Mouse (Mus musculus) gastrocnemius, postnatal 25 days (tissue): ENCODE measurements around the gene Tec. TPM values are rescaled to one million over a fixed set of nuclear protein-coding genes. Genes with fewer than 3 reads are reported as not detected.

Source experiments
- DNase-seq: peaks from one replicate; pipeline ENCODE4 v3.0.0; 2022
- long read RNA-seq, 2 experiments: library from polyadenylated mRNA; stranded (forward); transcript quantifications; one replicate each; pipeline ENCODE4 v2.0.0; 2021
- total RNA-seq, 2 experiments: library from RNA; stranded (reverse); gene quantifications; 1 replicate in 1 of 2; 2 replicates in 1 of 2; pipeline ENCODE4 v1.2.3; 2021

Gene Tec
- total RNA-seq, result 1 to 10 TPM; 1.8 to 1.9 TPM
- long read RNA-seq, experiment 1, partial matches to known transcripts, result 1 of 1 reads
- long read RNA-seq, experiment 1, other reads (novel, unspliced or antisense), result 0 of 1 reads
- long read RNA-seq, experiment 2, partial matches to known transcripts, result 0 of 5 reads
- long read RNA-seq, experiment 2, other reads (novel, unspliced or antisense), result 2 of 5 reads

DNA sequence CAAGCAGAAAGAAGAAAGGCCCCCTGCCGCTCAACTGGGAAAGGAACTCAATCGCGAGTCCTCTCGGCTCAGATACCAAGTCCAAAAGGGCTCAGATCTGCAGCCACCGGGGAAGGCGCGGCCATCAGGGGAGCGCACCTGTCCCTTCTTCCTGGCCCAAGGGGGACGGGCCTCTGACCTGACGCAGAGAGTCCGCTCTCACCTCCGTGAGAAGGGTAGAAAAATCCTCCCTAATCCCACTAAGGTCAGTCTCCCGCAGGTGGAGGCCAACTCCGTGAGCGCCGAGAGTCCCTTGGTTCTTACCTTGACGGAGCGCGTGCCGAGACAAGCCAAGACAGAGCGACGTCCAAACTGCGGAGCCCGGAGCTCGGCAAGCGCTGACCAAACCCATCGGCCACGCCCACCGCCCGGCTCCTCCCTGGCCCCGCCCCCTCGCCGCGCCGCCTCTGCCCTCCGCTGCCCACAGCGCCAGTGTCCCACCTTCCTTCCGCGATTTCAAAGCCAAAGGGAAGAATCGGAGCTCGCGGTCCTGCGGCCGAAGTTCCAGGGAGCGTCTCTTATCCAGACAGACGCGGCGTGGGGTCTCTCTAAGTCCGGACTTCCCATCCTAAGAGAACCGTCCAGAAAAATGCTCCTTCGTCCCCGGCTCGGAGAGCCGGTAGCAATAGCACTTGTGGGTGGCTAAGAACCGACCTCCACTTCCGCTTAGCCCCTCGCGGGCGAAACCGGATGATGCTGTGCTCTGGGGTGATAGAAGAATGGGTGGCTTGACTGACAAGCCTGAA is at the start of gene Tec:
Gene Tec (minus strand): TSS at position 393 of the 785 bp plus-strand sequence.
- peak; percentile 87 for DNase-seq

DNA sequence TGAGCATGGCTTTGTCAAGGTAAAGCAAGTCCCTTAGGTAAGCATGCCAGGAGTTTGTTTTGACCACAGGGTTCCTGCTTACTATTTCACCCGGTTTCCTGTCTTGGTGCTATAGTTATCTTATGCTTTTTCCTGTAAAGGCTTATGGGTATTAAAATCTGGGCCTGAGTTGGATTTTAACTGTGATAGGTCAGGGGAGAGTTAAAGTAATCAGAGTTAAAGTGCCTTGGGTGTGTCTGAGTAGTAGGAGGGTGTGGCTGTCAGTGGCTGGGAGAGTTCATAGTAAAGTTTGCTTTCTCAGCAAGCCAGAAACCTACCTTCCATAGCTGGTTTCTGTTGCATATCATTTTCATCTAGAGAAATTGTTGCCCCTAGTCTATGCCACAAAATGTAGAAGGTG is 48.6 kb upstream of the Tec start:
- DNase-seq, result no peak

DNA sequence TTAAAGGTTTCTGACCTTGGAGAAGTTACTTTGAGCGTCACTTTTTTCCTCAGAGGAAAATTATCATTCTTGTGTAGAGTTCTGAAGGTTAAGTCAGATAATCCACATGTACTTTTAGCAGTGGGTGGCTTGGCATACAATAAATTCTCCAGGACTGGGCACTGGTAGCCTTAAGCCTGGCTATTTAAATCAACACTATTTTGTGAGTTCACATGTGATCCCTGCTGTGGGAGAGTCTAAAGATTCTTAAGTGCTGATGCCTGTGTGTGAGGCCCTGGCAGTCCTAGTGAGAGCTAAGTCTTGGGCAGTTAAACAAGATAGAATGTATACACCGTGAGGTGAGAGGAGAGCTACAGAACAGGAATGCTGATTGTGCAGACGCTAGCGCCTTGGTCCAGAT is 47.8 kb upstream of the Tec start:
- no peak for DNase-seq

DNA sequence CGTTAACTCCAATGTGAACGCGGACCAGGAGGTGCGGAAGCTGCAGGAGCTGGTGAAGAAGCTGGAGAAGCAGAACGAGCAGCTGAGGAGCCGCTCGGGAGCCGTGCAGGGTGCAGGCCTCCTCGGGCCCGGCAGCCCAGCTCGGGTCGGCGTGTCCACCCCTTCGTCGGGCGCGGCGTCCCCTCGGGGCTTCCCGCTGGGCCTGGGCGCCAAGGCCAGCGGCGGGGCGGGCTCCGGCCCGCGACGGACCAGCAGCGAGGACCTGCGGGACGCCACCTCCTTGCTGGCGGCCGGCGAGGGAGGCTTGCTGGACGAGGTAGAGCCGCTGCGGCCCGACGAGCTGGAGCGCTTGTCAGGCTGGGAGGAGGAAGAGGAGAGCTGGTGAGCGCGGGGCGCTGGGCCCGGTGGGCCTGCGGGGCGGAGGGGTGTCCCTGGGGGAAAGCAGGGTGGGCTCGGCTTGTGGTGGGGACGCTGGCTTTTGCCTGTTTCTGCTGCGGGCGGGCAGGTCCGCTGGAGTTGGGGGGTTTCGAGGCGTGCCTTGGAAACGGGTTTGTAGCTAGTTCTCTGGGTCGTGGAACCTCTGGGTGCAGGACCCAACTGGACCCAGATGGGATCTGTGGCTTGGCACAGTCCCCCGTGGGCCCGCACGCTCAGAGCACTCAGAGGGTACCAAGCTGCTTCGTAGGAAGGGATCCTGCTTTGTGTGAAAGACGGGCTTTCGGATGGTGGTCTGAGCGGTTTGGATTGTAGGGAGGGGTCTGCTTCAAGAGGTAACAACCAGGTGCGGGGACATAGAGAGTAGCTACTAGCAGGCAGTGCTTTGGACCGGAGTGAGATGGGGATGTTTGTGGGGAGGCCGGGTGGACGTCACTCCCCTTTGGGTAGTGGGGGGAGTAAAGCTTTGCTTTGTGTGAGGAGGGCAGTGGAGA is 46.6 kb upstream of the Tec start:
- no peak for DNase-seq

DNA sequence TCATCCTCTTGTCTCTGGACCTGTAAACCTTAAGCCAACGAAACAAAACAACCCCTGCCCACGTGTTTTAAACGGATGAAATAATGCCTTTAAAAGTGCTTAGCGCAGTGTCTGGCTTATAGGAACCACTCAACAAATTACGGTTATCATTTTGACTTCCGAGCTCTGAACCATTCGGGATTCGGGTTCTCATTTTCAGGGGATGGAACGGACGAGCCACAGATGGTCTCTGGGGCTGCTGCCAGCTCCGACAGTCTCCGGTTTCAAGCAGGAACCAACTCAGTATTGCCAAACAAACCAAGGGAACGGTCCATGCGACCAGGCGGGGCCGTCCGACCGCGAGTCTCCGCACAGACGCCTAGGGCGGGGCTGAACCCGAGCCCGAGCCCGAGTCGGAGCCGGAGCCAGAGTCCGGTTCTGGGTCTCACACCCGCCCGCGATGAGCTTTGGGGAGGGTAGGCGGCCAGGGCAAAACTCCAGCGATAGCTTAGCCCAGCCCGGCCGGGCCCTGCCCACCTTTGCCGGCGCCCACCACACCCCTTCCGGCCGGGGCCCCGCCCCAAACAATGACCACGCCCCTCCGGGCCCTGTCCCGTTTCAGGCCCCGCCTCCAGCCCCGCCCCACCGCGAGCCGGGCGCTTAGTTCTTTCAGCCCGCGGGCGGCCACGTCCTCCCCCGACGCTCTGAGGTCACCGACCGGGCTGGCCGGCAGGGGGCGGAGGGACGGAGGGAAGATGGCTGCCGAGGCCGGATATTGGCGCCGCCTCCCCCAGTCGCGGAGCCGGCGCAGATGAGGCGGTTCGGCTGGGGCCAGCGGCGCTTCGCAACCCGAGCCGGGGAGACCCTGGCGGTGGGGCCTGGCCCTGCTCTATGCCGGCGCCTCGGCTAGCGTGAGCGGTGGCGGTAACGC is 45.6 kb upstream of the Tec start, which contains the start of gene Slain2:
Gene Slain2 (plus strand): TSS at position 657 of the 910 bp plus-strand sequence.
- peak; percentile 99 for DNase-seq

DNA sequence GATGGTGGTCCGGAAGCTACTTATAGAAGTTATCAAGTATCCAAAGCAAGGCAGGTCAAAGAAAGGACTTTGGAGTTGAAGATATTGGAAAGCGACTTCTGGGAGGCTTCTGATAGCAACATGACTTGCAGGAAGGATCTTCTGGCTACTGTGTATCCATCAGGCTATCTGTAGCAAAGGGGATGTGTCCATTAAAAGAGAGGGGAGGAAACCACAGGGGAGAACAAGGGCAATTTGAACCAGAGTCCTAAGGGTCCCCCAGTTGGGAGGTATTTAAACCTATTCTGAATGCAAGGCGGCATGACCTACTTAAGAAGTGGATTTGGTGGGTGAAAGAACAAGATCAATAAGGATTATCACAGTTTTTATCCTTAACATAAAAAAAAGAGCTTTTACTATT is 43.0 kb upstream of the Tec start:
- no peak for DNase-seq

DNA sequence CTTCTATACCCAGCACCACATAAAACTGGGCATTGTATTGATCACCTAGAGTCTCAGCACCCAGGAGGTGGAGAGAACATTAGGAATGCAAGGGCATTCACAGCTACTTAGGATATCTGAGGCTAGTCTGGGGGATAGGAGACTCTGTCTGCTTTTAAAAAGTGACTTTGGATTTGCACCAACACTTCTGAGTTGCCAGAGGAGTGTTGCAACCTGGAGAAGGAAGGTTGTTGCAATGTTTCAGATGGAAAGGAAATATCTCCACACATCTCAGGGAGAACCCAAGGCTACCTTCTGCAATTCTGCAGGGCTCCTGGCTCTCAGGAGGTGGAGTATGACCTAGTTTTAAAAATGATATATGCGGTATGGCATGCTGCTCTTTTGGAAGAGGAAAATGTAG is 42.1 kb upstream of the Tec start:
- no peak for DNase-seq

DNA sequence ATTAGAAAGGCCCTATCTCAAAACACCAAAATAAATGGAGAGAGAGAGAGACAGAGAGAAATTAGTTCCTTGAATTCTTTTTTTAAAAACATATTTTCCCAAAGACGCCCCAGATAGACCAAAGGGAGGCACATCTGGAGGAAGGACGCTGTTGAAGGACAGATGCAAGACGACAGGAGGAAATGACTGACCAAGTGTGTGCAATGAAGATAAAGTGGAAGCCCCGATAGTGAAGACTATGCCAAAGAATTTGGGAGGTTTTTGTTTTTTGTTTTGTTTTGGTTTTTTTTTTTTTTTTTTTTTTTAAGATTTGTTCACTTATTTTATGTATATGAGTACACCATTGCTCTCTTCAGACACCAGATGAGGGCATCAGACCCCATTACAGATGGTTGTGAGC is 41.1 kb upstream of the Tec start:
- no peak for DNase-seq

DNA sequence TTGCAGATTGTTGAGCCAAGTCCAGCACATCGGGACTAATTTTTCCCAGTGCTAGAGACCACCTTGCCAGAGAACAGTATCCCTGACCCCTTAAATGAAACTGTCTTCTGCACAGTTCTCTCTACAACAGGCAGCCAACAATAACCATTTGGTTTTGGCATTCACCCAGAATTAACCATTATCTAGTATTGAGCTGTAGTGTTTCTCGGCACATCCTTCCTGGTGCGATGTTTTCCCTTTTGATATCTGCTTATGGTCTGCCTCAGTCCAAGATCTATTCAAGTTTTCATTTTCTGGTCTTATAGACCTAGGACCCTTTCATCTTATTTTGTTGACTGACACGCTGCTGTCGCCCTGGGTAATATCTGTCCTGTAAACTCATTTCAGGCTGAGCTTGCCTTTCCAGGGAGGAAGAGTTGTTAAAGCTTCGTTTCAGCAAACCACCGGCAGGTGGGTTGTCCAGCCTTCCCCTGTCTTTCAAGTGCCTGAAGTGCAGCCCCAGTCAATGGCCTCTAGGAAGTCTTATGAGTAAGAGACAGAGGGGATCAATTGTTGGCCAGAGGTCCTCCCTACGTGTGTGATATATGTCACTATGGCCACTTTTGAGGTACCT is 40.1 kb upstream of the Tec start:
- DNase-seq, result no peak

DNA sequence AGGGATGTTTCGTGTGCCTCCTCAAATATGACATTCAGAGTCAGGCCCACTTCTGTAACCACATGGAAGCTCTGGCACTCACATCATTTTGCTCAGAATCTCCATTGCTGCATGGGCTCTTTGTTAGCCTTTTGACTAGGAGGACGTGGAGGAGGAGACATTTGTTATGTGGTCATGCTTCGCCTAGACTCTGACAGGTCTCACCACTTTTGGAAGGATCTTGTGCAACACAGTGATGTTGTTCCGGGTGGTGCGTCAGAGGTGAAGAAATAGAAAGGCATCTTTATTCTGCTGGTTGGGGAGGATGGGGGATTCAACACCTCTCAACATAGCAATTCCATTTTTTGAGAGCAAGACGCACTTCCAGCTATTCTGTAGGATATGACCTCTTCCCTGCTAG is 39.1 kb upstream of the Tec start:
- no peak for DNase-seq

DNA sequence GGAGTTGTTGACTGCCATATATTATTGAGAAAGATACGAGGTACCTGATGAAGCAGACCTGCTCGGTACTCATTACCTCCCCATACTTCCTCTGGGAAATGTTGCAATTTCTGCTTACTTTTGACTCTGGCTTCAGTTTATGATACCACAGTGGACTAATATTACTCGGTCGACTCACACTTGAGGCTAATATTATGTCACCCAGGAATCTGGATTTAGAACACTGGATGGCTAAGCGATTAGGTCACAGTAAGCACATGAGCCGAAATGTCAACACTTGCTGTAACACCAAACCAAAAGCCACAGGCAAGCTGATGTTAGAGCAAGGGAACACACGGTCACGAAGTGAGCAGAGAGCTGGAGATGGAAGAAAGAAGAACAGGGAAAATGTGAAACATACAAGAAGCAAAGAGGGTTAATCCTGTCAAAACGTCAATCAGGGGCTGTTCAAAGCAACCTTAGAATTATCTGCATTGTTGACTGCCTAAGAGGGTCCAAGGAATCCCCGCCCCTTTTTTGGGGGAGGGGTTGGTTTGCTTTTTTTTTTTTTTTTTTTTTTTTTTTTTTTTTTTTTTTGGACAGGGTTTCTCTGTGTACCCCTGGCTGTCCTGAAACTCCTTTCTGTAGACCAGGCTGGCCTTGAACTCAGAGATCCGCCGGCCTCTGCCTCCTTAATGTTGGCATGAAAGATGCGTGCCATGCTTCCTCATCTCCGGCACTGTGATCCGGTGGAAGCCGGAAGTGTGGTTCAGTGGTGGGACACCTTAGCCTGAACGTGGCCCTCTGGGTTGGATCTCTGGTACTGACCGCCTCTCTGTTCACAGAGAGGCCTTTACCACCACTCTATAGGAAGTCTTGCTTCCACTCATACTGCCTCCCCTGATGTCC is 36.9 kb upstream of the Tec start:
- peak; percentile 36 for DNase-seq

DNA sequence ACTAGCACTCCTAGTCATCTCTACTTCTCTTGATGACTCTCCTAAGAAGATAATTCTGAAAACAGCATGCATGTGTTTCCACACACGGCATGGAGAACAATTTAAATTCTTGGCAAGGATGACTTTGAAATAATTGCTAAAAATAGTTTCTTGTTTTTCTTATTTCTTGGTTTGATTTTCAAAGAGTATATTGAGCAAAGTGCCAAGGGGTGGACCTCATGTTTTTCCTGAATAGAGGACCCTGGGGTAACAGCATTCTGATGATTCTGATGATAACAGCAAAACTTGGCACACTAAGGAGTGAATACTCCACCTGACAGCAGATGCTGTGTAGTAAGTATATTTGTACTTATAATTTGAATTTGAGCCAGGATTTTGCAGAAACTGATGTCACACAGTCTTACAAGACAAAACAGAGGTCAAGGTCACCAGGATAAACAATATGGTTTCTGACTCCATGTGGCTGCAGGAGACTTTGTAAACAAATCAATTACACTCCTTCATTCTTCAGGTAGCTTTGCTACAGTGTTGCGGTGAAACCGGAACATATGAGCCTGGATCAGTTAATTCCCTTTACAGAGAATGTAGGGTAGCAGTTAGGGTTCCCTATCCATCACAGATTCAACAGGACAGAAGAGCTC is 34.7 kb upstream of the Tec start:
- no peak for DNase-seq

DNA sequence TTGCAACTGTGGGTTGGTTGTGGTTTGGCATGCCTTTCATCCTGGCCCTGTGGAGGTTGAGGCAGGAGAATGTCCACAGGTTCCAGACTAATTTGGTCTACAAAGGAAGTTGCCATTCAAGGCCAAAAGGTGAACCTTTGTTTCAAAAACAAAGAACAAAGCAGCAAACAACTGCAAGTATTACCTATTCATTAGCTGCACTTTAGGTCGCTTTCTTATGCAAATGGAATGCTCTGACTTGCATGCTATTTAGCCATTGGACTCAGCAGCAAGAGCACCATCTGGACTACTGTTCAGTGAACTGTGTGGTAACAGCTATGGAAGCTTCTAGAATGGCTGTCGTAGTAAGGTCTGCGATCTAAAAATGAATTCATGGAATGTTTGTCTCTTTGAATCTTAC is 34.0 kb upstream of the Tec start:
- no peak for DNase-seq

DNA sequence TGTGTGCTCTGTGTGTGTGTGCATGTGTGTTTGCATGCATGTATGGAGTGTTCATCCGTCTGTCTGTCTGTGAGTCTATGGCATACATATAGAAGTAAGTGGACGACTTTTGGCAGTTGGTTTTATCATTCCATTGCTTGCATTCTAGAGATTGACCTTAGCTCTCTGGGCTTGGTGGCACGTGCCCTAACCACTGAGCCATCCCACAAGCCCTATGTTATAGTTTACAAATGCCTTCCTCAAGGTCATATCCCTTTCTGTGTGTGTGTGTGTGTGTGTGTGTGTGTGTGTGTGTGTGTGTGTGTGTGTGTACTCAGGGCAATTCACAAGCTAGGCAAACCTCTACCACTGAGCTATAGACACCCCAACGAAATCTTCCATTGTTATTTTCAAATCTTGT is 33.6 kb upstream of the Tec start:
- DNase-seq, result no peak

DNA sequence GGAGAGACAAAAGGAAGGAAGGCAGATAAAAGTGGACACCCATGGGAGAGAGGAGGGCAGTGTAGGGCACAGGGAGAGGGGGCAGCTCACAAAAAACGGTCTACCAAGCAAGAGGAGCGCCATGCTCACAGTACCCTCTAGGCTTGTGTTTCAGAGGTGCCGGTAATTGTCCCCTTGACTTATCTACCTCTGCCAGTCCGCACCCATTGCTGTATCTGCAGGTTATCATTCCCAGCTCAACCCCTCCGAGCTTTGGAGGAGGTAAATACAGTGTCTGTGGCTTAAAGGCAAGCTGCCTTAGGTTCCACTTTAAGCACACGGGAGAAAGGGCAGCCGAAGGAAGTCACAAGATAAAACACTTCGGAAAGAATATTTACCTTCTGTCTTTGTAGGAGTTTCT is 31.0 kb upstream of the Tec start:
- no peak for DNase-seq

DNA sequence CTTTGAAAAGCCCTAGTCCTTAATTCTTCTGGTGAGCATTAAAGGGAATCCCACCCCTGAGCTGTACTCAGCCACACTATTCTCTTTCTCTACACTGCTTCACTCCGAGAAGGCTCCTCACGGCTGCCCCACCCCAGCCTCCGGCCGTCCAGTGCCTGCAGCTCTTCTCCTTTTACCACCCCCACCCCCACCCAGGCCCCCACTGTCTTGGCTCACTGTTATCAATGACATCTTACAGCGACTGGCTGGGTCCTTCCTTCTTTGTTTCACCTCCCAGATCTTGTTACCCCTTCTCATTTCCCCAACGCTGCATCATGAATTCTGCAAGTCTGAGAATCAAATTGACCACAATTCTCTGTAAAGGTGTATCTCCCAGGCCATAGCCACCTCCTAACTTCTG is 29.7 kb upstream of the Tec start:
- DNase-seq, result no peak

DNA sequence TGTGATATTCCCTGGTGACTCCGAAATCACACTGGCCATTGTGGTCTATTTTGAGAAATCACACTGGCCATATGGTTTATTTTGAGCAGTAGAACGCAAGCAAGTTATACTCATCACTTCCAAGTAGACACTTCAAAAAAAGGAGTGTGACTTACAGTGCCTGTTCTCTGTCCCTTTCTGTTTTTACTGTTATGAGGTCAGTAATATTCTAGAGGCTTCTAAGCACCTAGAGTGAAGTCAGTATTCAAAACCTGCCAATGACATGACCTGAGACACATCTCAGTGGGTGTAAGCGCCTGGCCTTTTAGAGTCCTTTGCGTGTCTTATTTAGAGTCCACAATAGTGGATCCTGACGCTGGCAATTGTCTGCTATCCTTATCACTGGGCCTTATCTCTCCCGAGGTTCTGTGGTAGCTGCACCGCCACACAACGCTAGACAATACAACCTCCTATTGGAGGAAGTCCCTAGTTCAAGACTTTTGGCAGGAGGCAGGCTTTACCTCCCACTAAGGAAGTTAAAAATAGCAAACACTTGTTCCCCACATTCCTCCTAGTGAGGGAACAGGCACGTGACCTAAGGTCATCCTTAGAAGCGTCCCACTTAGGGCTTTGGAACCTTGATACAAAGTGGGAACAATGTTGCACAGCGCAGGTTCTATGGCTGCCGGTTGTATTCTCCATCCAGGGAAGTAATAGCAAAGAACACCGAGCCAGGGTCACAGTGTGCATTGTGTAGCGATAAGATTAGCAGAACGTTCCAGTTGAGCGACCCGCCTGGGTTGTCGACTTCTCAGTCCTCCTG is 28.4 kb upstream of the Tec start:
- no peak for DNase-seq

DNA sequence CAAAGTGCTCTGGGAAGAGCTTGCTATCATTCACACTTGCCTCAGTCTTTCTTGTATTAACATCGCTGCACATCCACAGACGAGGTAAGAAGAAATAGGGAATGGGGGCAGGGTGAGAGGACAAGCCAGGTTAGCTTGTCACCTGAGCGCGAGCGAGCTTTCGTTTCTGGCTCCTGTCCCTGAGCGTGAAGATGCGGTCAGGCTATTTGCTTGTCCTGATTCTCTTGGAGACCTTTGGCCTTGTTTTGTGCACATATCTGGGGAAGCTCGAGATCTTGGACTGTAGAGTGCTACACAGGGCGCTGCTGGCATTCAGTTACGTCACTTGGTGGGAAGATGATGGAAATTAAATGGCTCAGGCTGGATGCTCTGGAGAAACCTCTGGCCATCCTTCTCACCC is 27.0 kb upstream of the Tec start:
- DNase-seq, result no peak

DNA sequence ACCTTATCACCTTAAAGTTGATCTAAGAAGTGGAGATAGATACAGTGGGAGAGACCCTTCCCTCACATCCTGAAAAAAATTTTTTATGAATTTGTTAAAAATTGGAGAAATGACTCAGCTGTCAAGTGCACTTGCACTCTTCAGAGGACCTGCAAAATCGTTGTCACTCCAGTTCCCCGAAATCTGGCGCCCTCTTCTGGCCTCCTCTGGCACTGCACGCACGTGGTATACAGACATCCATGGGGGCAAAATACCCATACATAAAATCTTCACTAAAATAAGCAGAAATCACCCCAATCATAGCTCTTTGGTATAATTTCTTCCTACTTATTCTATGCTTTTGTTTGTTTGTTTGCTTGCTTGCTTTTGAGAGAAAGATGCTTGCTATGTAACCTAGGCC is 25.7 kb upstream of the Tec start:
- DNase-seq, result no peak
